Mouse (Mus musculus) embryonic facial prominence, embryonic 15.5 days (tissue): ENCODE results near the gene Haus3. TPM values are rescaled to one million over a fixed set of nuclear protein-coding genes. Genes with fewer than 3 reads are reported as not detected.
A peak's percentile ranks its signal among the peaks of the same experiment; 100 is the strongest.

ENCODE experiments used
- ATAC-seq: fragments of 200-750 bp; cut with Nextera tagmentation; 2 replicates; pipeline ENCODE4 v1.8.0; 2017; ENCODE audit warnings: low read depth, moderate TSS enrichment; ENCODE audit not compliant: insufficient number of reproducible peaks, low FRiP score, low TSS enrichment
- H3K27ac ChIP-seq: fragments of 300-500 bp; sonication (generic); replicated peaks from 2 replicates; pipeline ENCODE4 v1.5.1; 2015; ENCODE audit warnings: mild to moderate bottlenecking, inconsistent platforms
- H3K27me3 ChIP-seq: fragments of 300-500 bp; sonication (generic); 2 replicates; pipeline ENCODE4 v1.6.1; 2015; ENCODE audit warnings: inconsistent platforms
- H3K36me3 ChIP-seq: fragments of 300-500 bp; sonication (generic); 2 replicates; pipeline ENCODE4 v1.6.1; 2015; ENCODE audit warnings: mild to moderate bottlenecking, inconsistent platforms
- H3K4me1 ChIP-seq: fragments of 300-500 bp; sonication (generic); 2 replicates; pipeline ENCODE4 v1.6.1; 2015; ENCODE audit warnings: inconsistent platforms
- H3K4me2 ChIP-seq: fragments of 300-500 bp; sonication (generic); replicated peaks from 2 replicates; pipeline ENCODE4 v1.6.1; 2015; ENCODE audit warnings: mild to moderate bottlenecking, inconsistent platforms
- H3K4me3 ChIP-seq: fragments of 300-500 bp; sonication (generic); replicated peaks from 2 replicates; pipeline ENCODE4 v1.5.1; 2015; ENCODE audit warnings: mild to moderate bottlenecking, inconsistent platforms
- H3K9ac ChIP-seq: fragments of 300-500 bp; sonication (generic); 2 replicates; pipeline ENCODE4 v1.6.1; 2015; ENCODE audit warnings: inconsistent platforms
- H3K9me3 ChIP-seq: fragments of 300-500 bp; sonication (generic); replicated peaks from 2 replicates; pipeline ENCODE4 v1.6.1; 2016; ENCODE audit warnings: inconsistent platforms
- WGBS: fragments of 180-500 bp; shearing (Covaris S2); methylation state at CpG from one replicate; pipeline ENCODE4 v1.1.7; 2015; 5-methylcytosine and 5-hydroxymethylcytosine counted together
- polyA plus RNA-seq: library from polyadenylated mRNA; unstranded; fragments of >200 nt; fragmentation: Nextera tagmentation; extraction: Ambion mirVana; gene quantifications from 2 replicates; pipeline ENCODE4 v1.2.1, GENCODE M21; 2015

Gene Haus3
- polyA plus RNA-seq, 1 experiment from 2014 or later, result 26.2 TPM

DNA sequence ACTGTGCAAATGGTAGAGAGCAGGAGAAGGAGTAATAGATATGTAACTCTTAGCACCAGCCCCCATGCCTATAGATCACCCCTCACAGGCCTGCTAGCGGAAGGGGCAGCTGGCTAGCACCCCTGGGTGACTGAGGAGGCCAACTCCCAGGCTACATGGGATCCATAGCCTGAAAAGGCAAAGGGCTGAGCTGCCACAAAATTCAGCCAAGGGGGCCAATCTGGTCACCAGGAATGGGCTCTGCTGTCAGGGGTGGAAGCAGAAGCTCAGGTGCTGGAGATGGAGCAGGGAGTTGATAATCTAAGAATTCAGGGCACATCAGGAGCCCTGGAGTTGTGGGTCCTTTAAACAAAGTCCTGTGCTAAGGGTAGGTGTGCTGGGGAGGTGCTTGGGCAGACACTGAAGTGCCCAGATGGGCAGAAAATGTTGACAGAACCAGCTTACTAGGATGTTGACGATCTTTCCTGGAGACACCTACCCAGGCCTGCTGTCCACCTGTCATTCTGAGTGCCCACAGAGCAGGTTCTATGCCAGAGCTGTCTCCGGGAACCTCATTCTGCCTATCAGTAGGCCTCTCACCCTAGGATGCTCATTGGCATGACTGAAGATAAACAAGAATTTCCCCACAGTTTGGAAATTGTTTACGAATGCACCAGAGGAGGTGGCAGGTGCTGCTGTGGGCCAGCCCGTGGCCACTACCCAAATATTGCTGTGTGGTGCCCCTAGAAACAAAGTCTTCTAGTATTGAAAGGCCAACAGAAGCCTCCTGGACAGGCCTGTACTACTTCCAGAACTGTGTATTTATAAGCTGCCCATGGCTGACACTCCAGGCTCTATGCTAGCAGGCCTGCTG lies 5.4 kb upstream of the Haus3 start:
- Histone ChIP-seq H3K36me3 (peaks cover 66% of the 10 kb centered on the region), H3K9me3 (no peaks in the 10 kb centered on the region), H3K4me2 (no peak overlapping the region), H3K4me3 (no peak overlapping the region), H3K9ac (no peak overlapping the region), H3K27ac (no peak overlapping the region), H3K4me1 (0 out of 2 replicates have a peak, but pooled peaks cover 3% of the 10 kb centered on the region), H3K27me3 (no peaks in the 10 kb centered on the region)
- ATAC-seq, result no peak
- WGBS, result 69% methylated on average over 5 of the region's 5 CpGs

DNA sequence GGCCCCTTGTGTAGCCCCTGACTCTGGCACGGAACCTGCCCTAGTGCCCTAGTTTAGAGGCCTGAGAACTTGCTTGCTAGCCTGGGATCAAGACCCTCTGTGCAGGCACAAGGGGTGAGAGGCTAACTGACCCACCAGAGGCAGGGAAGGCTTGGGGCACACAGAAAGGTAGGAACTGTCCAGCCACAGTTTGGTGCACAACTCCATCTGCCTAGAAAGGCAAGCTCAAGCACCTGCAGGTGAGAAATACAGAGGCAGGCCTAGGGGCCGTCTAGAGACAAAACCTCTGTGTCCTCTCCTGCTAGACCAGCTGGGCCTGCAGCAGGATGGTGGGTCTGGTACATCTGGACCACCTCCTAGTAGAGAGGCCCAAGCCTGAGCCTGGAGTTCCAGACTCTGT lies 4.7 kb upstream of the Haus3 start:
- ATAC-seq, result no peak
- Histone ChIP-seq H3K4me1 (0 out of 2 replicates have a peak, but pooled peaks cover 4% of the 10 kb centered on the region), H3K4me2 (no peak overlapping the region), H3K9ac (no peak overlapping the region), H3K9me3 (no peaks in the 10 kb centered on the region), H3K4me3 (no peak overlapping the region), H3K27me3 (no peaks in the 10 kb centered on the region), H3K27ac (no peak overlapping the region), H3K36me3 (peaks cover 61% of the 10 kb centered on the region)
- WGBS, result 65% methylated on average over 2 of the region's 2 CpGs

DNA sequence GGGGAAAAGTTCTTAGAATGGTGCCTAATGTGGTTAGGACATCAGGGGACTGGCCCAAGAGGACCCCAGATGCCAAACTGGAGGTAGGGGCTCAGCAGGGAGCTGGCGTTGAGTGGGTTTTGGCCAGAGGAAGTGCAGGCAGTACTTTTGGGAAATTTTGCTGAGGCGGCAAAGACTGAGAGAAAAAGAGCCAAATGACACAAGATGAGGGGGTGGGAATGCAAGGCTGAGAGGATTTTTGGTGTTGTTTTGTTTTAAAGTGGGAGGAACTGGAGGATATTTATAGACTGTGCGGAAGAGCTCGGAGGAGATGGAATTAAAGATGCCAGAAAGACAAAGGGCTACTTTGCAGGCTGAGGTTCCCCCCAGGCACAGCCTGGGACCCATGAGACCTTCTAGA lies 1.4 kb upstream of the Haus3 start:
- no peak for ATAC-seq
- 0 out of 2 replicates have a peak, but pooled peaks cover 4% of the 10 kb centered on the region for H3K4me1 ChIP-seq
- H3K27me3 ChIP-seq, result no peaks in the 10 kb centered on the region
- H3K36me3 ChIP-seq, result peaks cover 31% of the 10 kb centered on the region
- 52% methylated on average over 4 of the region's 4 CpGs for WGBS
- H3K4me2 ChIP-seq, result no peak overlapping the region
- no peak overlapping the region for H3K4me3 ChIP-seq
- no peaks in the 10 kb centered on the region for H3K9me3 ChIP-seq
- H3K9ac ChIP-seq, result no peak overlapping the region
- H3K27ac ChIP-seq, result peak overlapping the region; percentile 58; the same call in 1 of the 2 replicates

DNA sequence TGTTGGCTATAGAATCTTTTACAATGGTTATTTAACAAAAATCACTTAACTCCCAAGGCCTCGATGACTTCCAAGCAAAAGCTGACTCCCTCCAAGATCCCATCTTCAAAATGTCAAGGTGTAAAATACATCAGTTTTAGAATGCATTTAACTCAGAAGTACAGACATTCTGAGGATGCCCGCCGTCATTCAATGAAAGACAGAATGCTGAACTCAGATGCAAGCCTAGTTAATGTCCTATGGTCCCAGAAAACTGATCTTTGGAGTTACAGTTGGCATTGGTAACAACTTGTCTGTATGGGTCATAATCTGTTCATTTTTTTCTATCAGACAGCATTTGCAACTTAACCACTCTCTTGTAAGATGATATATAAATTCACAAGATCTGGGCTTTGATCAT lies 627 bp upstream of the Haus3 start:
- no peak for ATAC-seq
- H3K4me1 ChIP-seq, result 0 out of 2 replicates have a peak, but pooled peaks cover 4% of the 10 kb centered on the region
- 76% methylated on average over 3 of the region's 3 CpGs for WGBS
- peaks cover 24% of the 10 kb centered on the region for H3K36me3 ChIP-seq
- no peaks in the 10 kb centered on the region for H3K27me3 ChIP-seq
- peak overlapping the region; percentile 77 for H3K27ac ChIP-seq
- H3K4me3 ChIP-seq, result peak overlapping the region; percentile 82
- H3K4me2 ChIP-seq, result peak overlapping the region; percentile 50
- H3K9ac ChIP-seq, result peak overlapping the region; percentile 4
- H3K9me3 ChIP-seq, result no peaks in the 10 kb centered on the region

DNA sequence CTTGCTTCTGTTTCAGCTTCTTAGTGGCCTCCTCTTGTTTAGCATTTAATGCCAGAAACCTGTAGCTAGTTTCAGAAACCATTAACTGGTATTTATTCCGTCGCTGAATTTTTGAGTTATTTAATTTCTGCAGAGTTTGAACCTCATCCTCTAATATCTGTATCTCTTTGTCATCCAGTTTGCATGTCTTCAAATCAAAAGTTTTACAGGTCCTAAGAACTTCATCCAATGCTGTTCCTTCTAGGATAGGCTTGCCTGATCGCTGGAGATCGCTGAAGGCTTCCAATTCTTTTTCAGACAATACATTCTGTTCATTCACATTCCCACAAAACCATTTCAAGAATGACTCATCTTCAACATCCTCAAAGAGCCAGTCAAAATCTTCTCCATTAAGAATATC lies 1.5 kb downstream of the Haus3 start:
- Histone ChIP-seq H3K9me3 (no peaks in the 10 kb centered on the region), H3K4me1 (0 out of 2 replicates have a peak, but pooled peaks cover 4% of the 10 kb centered on the region), H3K4me3 (0 out of 2 replicates have a peak overlapping the region, but pooled peaks have one; percentile 10), H3K36me3 (peaks cover 12% of the 10 kb centered on the region), H3K4me2 (no peak overlapping the region), H3K27ac (no peak overlapping the region), H3K9ac (no peak overlapping the region), H3K27me3 (no peaks in the 10 kb centered on the region)
- no peak for ATAC-seq
- WGBS, result 78% methylated on average over 4 of the region's 4 CpGs

DNA sequence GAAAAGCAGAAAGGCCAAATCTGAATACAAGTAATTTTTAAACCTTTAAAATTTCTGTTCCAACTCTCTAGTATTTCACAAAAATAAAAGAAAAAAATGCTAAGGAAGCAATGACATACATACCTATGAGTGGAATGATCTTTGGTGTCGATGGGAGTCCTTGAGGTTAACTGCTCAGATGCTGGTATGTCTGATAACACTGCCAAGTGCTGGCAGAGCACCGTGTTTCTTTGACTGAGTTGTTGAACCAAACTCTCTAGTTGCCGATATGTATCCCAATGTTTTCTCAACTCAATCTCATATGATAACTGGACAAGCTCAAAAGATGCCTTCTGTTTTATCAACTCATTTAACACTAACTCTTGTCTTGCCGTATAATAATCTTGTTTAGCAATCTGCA lies 3.5 kb downstream of the Haus3 start:
- no peak overlapping the region for H3K9ac ChIP-seq
- H3K27me3 ChIP-seq, result no peaks in the 10 kb centered on the region
- H3K4me3 ChIP-seq, result no peak overlapping the region
- peaks cover 8% of the 10 kb centered on the region for H3K36me3 ChIP-seq
- no peak overlapping the region for H3K27ac ChIP-seq
- WGBS, result 79% methylated on average over 4 of the region's 4 CpGs
- no peaks in the 10 kb centered on the region for H3K9me3 ChIP-seq
- ATAC-seq, result no peak
- 0 out of 2 replicates have a peak, but pooled peaks cover 4% of the 10 kb centered on the region for H3K4me1 ChIP-seq
- H3K4me2 ChIP-seq, result no peak overlapping the region

DNA sequence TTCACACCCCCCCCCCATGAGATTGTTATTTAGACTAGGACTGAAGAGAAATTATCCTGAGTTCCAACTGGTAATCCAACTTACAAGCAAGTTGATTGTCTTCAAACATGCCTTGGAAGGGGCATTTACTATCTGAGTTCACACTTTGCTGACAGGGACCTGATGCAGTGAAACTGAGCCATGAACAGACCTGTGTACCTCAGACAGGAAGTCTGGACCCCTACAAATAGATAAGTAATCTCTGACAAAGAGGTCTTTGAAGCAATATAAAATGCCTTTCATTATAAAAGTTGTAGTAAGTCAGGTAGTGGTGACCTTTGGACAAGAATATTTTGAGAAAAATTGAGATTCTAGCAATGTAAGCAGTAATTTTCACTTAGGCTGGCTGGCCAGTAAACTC lies 20.9 kb downstream of the Haus3 start:
- Histone ChIP-seq H3K4me3 (no peak overlapping the region), H3K9me3 (no peaks in the 10 kb centered on the region), H3K4me1 (no peaks in the 10 kb centered on the region), H3K9ac (no peak overlapping the region), H3K4me2 (no peak overlapping the region), H3K27ac (no peak overlapping the region), H3K36me3 (peaks cover 3% of the 10 kb centered on the region; the same call in 1 of the 2 replicates), H3K27me3 (no peaks in the 10 kb centered on the region)
- ATAC-seq, result no peak

DNA sequence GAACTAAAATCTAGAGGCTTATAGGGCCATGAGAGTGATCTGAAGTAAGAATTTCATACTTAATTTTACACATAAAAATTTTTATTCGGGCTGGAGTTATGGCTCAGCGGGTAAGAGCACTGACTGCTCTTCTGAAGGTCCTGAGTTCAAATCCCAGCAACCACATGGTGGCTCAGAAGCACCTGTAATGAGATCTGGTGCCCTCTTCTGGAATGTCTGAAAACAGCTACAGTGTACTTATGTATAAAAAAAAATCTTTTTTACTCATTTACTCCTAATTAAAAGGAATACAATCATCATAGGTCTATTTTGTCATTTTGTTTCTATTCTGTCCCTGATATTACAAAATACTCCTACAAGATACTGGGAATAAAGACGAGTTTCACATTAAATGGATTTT lies 21.8 kb downstream of the Haus3 start:
- 86% methylated on average over 3 of the region's 3 CpGs for WGBS
- ATAC-seq, result no peak
- H3K27ac ChIP-seq, result no peak overlapping the region

DNA sequence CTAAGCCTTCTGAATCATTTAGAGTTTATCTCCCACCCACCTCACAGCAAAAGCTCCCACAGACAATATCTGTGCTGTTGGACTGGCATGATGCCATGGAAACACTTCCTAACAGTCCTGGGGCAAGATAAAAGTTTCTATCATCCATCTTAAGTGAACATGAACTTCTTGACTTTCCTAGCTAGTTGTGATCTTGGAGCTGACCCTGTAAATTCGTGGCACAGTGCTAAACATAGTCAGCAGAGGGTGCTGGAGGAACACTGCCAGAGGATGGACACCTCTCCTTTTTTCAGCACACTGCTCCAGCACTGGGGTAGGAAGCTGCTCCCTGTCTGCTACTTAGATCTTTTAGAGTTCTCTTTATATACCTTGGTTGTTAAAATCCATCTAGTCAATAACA lies 29.6 kb downstream of the Haus3 start:
- ATAC-seq, result no peak
- Histone ChIP-seq H3K27ac (no peak overlapping the region), H3K4me3 (no peak overlapping the region), H3K4me1 (no peaks in the 10 kb centered on the region), H3K9ac (no peak overlapping the region), H3K9me3 (no peaks in the 10 kb centered on the region), H3K4me2 (no peak overlapping the region), H3K36me3 (no peaks in the 10 kb centered on the region), H3K27me3 (no peaks in the 10 kb centered on the region)
- WGBS, result 7% methylated on average over 1 of the region's 1 CpGs

More for the DNA sequence above, 21.8 kb downstream of the Haus3 start:
- H3K9ac ChIP-seq, result no peak overlapping the region
- H3K36me3 ChIP-seq, result no peaks in the 10 kb centered on the region
- H3K9me3 ChIP-seq, result no peaks in the 10 kb centered on the region
- no peak overlapping the region for H3K4me3 ChIP-seq
- H3K4me1 ChIP-seq, result no peaks in the 10 kb centered on the region
- H3K4me2 ChIP-seq, result no peak overlapping the region
- no peaks in the 10 kb centered on the region for H3K27me3 ChIP-seq

DNA sequence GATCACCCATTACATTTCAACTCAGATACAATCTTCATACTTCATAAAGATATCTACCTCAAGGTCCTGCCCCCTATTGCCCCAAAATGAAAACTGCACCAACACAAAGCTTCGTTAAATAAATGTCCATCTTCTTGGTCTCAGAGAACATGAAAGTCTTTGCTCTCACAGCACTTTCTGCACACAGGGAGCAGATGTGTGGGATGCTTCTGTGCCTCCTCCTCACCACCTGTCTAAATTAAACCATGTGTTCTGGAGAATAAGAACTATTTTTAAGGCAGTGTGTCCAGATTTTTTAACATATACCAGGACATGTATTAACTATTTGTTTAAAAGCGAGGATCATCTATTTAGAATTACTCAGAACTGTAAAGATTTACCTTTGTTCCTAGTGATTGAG lies 36.6 kb downstream of the Haus3 start:
- Histone ChIP-seq H3K4me3 (no peak overlapping the region), H3K27me3 (no peaks in the 10 kb centered on the region), H3K27ac (no peak overlapping the region), H3K4me1 (no peaks in the 10 kb centered on the region), H3K4me2 (no peak overlapping the region), H3K9me3 (no peaks in the 10 kb centered on the region), H3K36me3 (no peaks in the 10 kb centered on the region), H3K9ac (no peak overlapping the region)
- ATAC-seq, result no peak
- WGBS, result 75% methylated on average over 2 of the region's 2 CpGs

DNA sequence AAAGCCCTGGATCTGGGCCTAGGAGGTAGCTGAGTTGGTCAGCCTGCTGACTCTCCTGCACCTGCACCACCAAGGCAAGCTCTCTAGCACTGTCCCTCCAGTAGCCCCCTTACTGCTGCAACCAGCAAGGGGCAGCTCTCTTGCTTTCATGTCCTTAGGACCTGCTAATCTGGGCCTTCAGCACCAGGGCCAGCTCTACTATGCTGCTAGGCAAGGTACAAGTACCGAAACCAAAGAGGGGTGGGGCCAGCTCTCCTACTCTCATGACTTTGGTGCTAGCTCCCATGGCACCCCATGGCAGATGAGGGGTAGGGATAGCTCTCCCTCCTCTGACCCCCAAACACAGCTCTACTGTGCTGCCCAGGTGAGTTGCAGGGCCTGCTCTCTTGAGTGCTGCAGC lies 45.2 kb downstream of the Haus3 start:
- Histone ChIP-seq H3K9me3 (no peaks in the 10 kb centered on the region), H3K4me1 (no peaks in the 10 kb centered on the region), H3K4me3 (no peak overlapping the region), H3K9ac (no peak overlapping the region), H3K27me3 (no peaks in the 10 kb centered on the region), H3K36me3 (no peaks in the 10 kb centered on the region), H3K27ac (no peak overlapping the region), H3K4me2 (no peak overlapping the region)
- ATAC-seq, result no peak
- 9% methylated on average over 1 of the region's 1 CpGs for WGBS
